Mouse (Mus musculus): Measurements from ENCODE around the gene Slc12a4. TPM values are rescaled to one million over a fixed set of nuclear protein-coding genes. Genes with fewer than 3 reads are reported as not detected.
A peak's percentile ranks its signal among the peaks of the same experiment; 100 is the strongest.

Slc12a4 gene
- polyA plus RNA-seq, 1 experiment from 2014 or later: 38.1 TPM

DNA sequence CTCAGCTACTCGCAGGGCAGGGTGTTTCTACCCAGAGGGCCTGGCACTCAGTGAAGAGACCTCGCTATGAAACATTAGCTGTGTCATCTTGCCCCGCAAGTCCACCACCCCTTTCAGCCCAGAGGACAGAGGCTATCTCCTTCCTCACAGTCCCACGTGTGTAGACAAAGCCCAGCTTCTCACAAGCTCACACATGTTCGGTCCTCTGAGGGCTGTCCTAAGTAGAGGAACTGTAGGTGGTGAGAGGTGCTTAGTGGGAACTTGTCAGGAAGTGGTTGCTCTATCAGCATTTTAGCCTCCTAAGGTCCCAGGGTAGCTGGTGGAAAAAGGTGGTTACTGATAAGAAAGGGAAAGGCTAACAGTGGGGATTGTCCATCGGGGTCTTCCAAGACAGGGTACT, 30.8 kb downstream of the Slc12a4 start:
- Histone ChIP-seq H3K4me2 (replicated peaks; ENCODE audit: low read depth, low read length) (no peak overlapping the region), H3K4me3 (ENCODE audit: low read depth, low read length) (no peak overlapping the region), H3K9me3 (ENCODE audit: control insufficient read depth, low read depth, low read length) (no peaks in the 10 kb centered on the region), H3K27me3 (ENCODE audit: control insufficient read depth, insufficient read depth, low read length) (no peaks in the 10 kb centered on the region), H3K27ac (ENCODE audit: low read length) (no peak overlapping the region), H3K36me3 (ENCODE audit: control insufficient read depth, insufficient read depth, low read length) (peaks cover 19% of the 10 kb centered on the region; the same call in 1 of the 2 replicates), H3K9ac (replicated peaks; ENCODE audit: low read depth, low read length) (no peak overlapping the region), H3K4me1 (ENCODE audit: control insufficient read depth, insufficient read depth, low read length) (no peaks in the 10 kb centered on the region)
- no peak for ATAC-seq (ENCODE audit: insufficient number of reproducible peaks, insufficient read depth, low FRiP score, low read depth)
- WGBS: 70% methylated on average over 6 of the region's 6 CpGs

DNA sequence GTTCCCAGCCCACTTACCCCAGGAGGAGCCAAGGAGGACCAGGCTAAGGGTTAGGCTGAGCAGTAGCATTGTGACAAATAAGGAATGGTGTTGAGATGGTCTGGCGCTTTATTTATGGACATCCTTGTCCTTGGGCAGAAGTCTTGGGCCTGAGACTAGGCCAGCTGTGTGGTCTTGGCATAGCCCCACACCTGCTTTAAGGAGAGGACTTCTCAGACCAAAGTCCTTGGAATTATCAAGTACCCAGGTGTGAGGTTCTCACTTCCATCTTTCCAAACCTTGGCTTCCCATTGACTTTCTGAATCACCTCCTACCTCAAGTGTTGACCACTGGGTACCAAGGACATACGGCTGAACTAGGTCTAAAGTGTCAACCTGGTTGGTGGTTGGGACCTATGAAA, 32.1 kb downstream of the Slc12a4 start, which contains the start of gene Ctrl:
TSS of gene Ctrl (minus strand) at position 101 of the 400 bp plus-strand sequence.
- Histone ChIP-seq H3K4me1 (ENCODE audit: control insufficient read depth, insufficient read depth, low read length) (no peaks in the 10 kb centered on the region), H3K27me3 (ENCODE audit: control insufficient read depth, insufficient read depth, low read length) (no peaks in the 10 kb centered on the region), H3K9me3 (ENCODE audit: control insufficient read depth, low read depth, low read length) (no peaks in the 10 kb centered on the region), H3K27ac (ENCODE audit: low read length) (no peak within 1 kb of the TSS), H3K9ac (replicated peaks; ENCODE audit: low read depth, low read length) (no peak within 1 kb of the TSS), H3K4me2 (replicated peaks; ENCODE audit: low read depth, low read length) (no peak within 1 kb of the TSS), H3K4me3 (ENCODE audit: low read depth, low read length) (no peak within 1 kb of the TSS), H3K36me3 (ENCODE audit: control insufficient read depth, insufficient read depth, low read length) (peaks cover 25% of the 10 kb centered on the region)
- WGBS: 93% methylated on average over 2 of the region's 2 CpGs
- no peak for ATAC-seq (ENCODE audit: insufficient number of reproducible peaks, insufficient read depth, low FRiP score, low read depth)

DNA sequence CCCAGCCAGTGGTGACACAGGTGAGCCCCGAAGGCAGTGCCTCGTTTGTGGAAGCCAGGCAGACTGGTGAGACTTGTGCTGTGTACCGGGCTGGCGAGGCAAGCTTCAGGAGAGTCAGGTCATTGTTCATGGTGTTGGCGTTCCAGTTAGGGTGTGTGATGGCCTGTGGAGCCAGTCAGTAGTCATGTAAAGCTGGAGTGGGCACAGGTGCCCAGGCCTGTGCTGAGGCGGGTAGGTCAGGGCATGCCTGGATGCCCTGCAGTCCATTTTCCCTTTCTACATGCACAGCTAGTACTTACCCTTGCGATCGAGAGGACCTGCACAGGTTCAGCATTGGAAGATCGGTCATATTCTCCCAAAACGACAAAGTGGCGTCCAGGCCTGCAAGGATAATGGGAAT, 33.4 kb downstream of the Slc12a4 start:
- no peak for ATAC-seq (ENCODE audit: insufficient number of reproducible peaks, insufficient read depth, low FRiP score, low read depth)
- Histone ChIP-seq H3K4me3 (ENCODE audit: low read depth, low read length) (no peak overlapping the region), H3K36me3 (ENCODE audit: control insufficient read depth, insufficient read depth, low read length) (peaks cover 25% of the 10 kb centered on the region), H3K9ac (replicated peaks; ENCODE audit: low read depth, low read length) (no peak overlapping the region), H3K27ac (ENCODE audit: low read length) (no peak overlapping the region), H3K9me3 (ENCODE audit: control insufficient read depth, low read depth, low read length) (no peaks in the 10 kb centered on the region), H3K4me2 (replicated peaks; ENCODE audit: low read depth, low read length) (no peak overlapping the region), H3K27me3 (ENCODE audit: control insufficient read depth, insufficient read depth, low read length) (no peaks in the 10 kb centered on the region), H3K4me1 (ENCODE audit: control insufficient read depth, insufficient read depth, low read length) (no peaks in the 10 kb centered on the region)
- WGBS: 90% methylated on average over 11 of the region's 11 CpGs

DNA sequence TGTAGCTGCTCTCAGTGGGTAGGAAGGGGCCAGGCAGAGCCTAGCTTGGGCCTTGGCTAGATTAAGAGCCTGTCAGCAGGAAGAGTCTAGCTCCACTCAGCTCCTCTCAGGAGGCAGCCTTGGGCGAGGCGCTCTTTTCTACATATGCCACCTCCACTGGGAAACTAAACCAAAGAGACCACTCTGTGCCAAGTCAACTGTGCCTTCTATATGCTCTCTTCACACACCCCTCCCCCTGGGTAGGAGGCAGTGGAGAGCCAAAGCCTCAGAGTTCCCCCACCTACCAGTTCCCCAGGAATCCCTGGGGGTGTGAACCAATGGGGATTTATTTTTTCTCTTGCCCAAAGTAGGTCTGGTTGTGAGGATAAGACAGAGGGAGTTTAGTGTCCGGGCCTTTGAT, 34.6 kb downstream of the Slc12a4 start:
- H3K27me3 ChIP-seq (ENCODE audit: control insufficient read depth, insufficient read depth, low read length): no peaks in the 10 kb centered on the region
- no peak for ATAC-seq (ENCODE audit: insufficient number of reproducible peaks, insufficient read depth, low FRiP score, low read depth)
- no peak overlapping the region for H3K9ac ChIP-seq (replicated peaks; ENCODE audit: low read depth, low read length)
- no peaks in the 10 kb centered on the region for H3K9me3 ChIP-seq (ENCODE audit: control insufficient read depth, low read depth, low read length)
- no peaks in the 10 kb centered on the region for H3K4me1 ChIP-seq (ENCODE audit: control insufficient read depth, insufficient read depth, low read length)
- H3K4me3 ChIP-seq (ENCODE audit: low read depth, low read length): no peak overlapping the region
- H3K4me2 ChIP-seq (replicated peaks; ENCODE audit: low read depth, low read length): no peak overlapping the region
- peaks cover 26% of the 10 kb centered on the region for H3K36me3 ChIP-seq (ENCODE audit: control insufficient read depth, insufficient read depth, low read length)
- no peak overlapping the region for H3K27ac ChIP-seq (ENCODE audit: low read length)
- WGBS: 94% methylated on average over 3 of the region's 3 CpGs

DNA sequence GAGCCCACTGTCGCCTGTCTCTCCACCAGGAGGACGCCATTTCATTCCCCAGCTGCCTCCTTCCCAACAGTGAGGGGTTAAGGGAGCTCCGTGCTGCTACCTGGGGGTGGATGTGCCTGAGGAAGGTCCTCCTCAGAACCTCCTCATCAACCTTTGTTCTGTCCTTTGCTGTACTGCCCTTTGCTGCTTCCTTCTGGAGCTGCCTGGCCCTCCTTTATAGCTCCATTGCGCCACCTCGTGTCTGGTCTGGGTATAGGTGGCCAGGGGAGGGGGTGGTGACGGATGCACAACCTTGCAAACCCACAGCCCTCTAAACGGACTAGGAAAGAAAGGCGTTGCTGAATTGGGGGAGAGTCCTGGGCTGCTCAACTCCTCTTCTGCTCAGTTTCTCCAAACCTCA, 35.3 kb downstream of the Slc12a4 start:
- Histone ChIP-seq H3K36me3 (ENCODE audit: control insufficient read depth, insufficient read depth, low read length) (peaks cover 28% of the 10 kb centered on the region), H3K27ac (ENCODE audit: low read length) (no peak overlapping the region), H3K9me3 (ENCODE audit: control insufficient read depth, low read depth, low read length) (no peaks in the 10 kb centered on the region), H3K4me1 (ENCODE audit: control insufficient read depth, insufficient read depth, low read length) (no peaks in the 10 kb centered on the region), H3K4me2 (replicated peaks; ENCODE audit: low read depth, low read length) (no peak overlapping the region), H3K27me3 (ENCODE audit: control insufficient read depth, insufficient read depth, low read length) (no peaks in the 10 kb centered on the region), H3K9ac (replicated peaks; ENCODE audit: low read depth, low read length) (no peak overlapping the region), H3K4me3 (ENCODE audit: low read depth, low read length) (no peak overlapping the region)
- no peak for ATAC-seq (ENCODE audit: insufficient number of reproducible peaks, insufficient read depth, low FRiP score, low read depth)
- 20% methylated on average over 8 of the region's 8 CpGs for WGBS

DNA sequence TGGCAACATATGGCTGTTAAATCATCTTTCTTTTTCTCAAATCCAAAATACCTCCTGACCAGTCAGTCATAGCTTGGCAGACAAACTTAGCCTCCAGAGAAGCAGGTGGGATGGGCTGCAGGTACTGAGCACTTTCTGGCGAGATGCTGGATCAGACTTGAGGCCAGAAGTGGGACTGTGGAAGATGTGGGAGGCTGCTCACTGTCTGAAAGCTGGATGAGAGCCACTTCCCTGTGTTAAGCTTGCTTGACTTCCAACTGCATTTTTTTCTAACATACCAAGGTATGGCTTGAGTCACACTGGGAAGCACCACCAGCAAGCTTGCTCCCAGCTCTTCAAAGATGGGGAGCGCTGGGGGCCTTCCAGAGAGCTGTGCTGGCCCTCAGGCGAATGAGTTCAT, 40.8 kb downstream of the Slc12a4 start:
- ATAC-seq (ENCODE audit: insufficient number of reproducible peaks, insufficient read depth, low FRiP score, low read depth): no peak
- H3K9ac ChIP-seq (replicated peaks; ENCODE audit: low read depth, low read length): no peak overlapping the region
- no peaks in the 10 kb centered on the region for H3K27me3 ChIP-seq (ENCODE audit: control insufficient read depth, insufficient read depth, low read length)
- H3K36me3 ChIP-seq (ENCODE audit: control insufficient read depth, insufficient read depth, low read length): peaks cover 13% of the 10 kb centered on the region
- H3K4me2 ChIP-seq (replicated peaks; ENCODE audit: low read depth, low read length): no peak overlapping the region
- H3K27ac ChIP-seq (ENCODE audit: low read length): no peak overlapping the region
- H3K9me3 ChIP-seq (ENCODE audit: control insufficient read depth, low read depth, low read length): no peaks in the 10 kb centered on the region
- no peak overlapping the region for H3K4me3 ChIP-seq (ENCODE audit: low read depth, low read length)
- no peaks in the 10 kb centered on the region for H3K4me1 ChIP-seq (ENCODE audit: control insufficient read depth, insufficient read depth, low read length)
- WGBS: 67% methylated on average over 3 of the region's 3 CpGs

DNA sequence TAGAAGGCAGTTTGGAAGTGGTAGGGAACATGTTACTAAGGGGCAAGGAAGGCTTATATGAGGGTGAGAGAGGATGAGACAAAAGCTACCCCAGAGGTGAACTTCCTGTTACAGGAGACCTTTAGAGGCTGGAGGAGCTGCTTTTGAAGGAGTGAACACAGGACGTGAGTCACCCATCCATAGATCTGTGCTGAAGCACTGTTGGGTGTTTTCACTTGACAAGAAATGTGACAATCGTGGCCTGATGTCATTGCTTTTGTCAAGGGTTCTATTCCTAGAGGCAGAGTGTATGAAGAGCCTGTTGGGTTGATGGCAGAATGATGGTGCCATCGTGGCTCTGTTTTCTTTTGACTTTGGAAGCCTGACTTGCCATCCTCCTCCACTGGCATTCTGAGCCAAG, 46.5 kb downstream of the Slc12a4 start:
- ATAC-seq (ENCODE audit: insufficient number of reproducible peaks, insufficient read depth, low FRiP score, low read depth): no peak
- Histone ChIP-seq H3K9ac (replicated peaks; ENCODE audit: low read depth, low read length) (no peak overlapping the region), H3K9me3 (ENCODE audit: control insufficient read depth, low read depth, low read length) (no peaks in the 10 kb centered on the region), H3K36me3 (ENCODE audit: control insufficient read depth, insufficient read depth, low read length) (peaks cover 8% of the 10 kb centered on the region), H3K27me3 (ENCODE audit: control insufficient read depth, insufficient read depth, low read length) (no peaks in the 10 kb centered on the region), H3K4me1 (ENCODE audit: control insufficient read depth, insufficient read depth, low read length) (no peaks in the 10 kb centered on the region), H3K4me3 (ENCODE audit: low read depth, low read length) (no peak overlapping the region), H3K4me2 (replicated peaks; ENCODE audit: low read depth, low read length) (no peak overlapping the region), H3K27ac (ENCODE audit: low read length) (no peak overlapping the region)
- WGBS: 86% methylated on average over 3 of the region's 3 CpGs

DNA sequence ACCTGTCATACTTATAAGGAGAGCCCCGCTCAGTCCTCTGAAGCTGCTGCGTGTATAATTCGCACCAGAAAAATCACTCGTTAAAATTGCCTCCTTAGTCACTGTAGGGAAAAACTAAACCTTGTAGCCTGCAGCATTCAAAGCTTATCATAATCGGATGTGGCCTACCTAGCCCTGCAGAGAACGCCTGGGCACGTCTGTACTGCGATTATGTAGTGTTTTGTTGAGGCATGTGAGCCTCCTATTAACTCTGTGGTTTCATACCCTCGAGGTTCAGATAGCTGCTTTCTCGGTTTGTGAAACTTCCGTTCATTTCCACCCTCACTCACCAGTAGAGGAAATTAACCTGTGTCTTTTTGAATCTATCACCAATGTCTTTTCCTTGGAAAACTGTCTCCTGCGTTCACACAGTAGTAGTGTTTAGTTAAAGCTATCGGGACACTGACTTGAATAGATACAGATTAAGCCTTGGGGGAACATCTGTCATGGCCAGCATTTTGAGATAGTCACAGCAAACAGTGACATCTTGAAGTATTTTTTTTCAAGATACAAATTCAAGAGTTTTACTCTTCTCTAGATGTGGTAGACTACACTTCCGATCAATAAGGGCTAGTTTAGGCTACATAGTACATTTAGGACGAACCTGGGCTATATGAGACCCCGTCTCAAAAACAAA, 64.8 kb downstream of the Slc12a4 start:
- ATAC-seq (ENCODE audit: insufficient number of reproducible peaks, insufficient read depth, low FRiP score, low read depth): no peak
- Histone ChIP-seq H3K9ac (replicated peaks; ENCODE audit: low read depth, low read length) (peak overlapping the region; percentile 87), H3K4me1 (ENCODE audit: control insufficient read depth, insufficient read depth, low read length) (peaks cover 6% of the 10 kb centered on the region; the same call in 1 of the 2 replicates), H3K4me2 (replicated peaks; ENCODE audit: low read depth, low read length) (peak overlapping the region; percentile 72), H3K27ac (ENCODE audit: low read length) (peak overlapping the region; percentile 87), H3K4me3 (ENCODE audit: low read depth, low read length) (peak overlapping the region; percentile 84), H3K36me3 (ENCODE audit: control insufficient read depth, insufficient read depth, low read length) (no peaks in the 10 kb centered on the region), H3K27me3 (ENCODE audit: control insufficient read depth, insufficient read depth, low read length) (no peaks in the 10 kb centered on the region), H3K9me3 (ENCODE audit: control insufficient read depth, low read depth, low read length) (no peaks in the 10 kb centered on the region)
- WGBS: 30% methylated on average over 16 of the region's 16 CpGs
